Mouse (Mus musculus): ENCODE data around the gene Prl3d1. TPM values are rescaled to one million over a fixed set of nuclear protein-coding genes. Genes with fewer than 3 reads are reported as not detected.
"Not testable (repeated sequence)": the region's sequence is repeated elsewhere in the genome, so short reads cannot be mapped to it uniquely, and the experiment has no call there.

Prl3d1 gene
- polyA plus RNA-seq (2015; fragmentation: Nextera tagmentation; extraction: Ambion mirVana) = not detected in 2 replicates

DNA sequence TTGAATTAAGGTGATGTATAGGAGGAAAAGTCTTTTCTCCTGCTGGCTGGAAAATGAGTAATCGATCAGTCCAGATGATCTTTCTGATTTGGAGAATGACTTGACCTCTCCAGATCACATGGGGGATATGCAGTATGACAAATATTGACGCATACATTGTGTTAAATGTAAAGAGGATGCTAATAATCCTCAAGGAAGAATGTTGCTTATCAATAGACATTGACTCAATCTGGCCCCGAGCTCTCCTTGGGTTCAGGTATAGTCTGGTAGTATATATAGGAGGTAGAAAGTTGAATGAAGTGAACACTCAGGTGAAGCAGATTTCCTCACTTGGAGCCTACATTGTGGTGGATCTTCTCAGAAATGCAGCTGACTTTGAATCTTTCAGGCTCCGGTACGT, at the start of gene Prl3d1:
Gene Prl3d1, plus strand, starts transcription at position 301 of the 400 bp plus-strand sequence.
- H3K4me1 ChIP-seq (ENCODE audit: control insufficient read depth, insufficient read depth, low read length); H3K4me2 ChIP-seq (ENCODE audit: low read depth, low read length); H3K9me3 ChIP-seq (replicated peaks; ENCODE audit: control insufficient read depth, low read length); H3K27ac ChIP-seq (ENCODE audit: low read length); H3K9ac ChIP-seq (ENCODE audit: low read length); H3K27me3 ChIP-seq (ENCODE audit: control insufficient read depth, insufficient read depth, low read length); ATAC-seq (ENCODE audit: insufficient read depth, low FRiP score); H3K36me3 ChIP-seq (ENCODE audit: control insufficient read depth, insufficient read depth, low read length); H3K4me3 ChIP-seq (replicated peaks; ENCODE audit: low read length): not testable (repeated sequence)
- WGBS = 88% methylated on average over 5 of the region's 5 CpGs

DNA sequence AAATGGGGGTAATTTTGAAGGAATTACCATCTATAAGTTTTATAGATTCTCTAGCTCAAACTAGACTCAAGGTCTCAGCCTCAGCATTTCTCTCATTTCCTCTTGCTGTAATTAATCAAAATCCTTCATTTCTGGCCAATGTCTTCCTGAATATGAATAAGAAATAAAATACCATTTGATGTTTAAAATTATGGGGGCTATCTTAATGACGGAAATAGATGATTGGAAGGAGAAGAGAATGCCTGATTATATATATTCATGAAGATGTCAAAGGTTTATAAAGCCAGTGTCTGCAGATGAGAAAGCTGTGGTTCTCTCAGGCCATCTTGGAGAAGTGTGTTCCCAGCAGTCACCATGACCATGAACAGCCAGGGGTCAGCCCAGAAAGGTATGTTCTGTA, 36.7 kb upstream of the Prl3d1 start, which contains the start of gene Prl:
Gene Prl, plus strand, starts transcription at position 301 of the 400 bp plus-strand sequence.
- no peak within 1 kb of the TSS for H3K4me2 ChIP-seq (ENCODE audit: low read depth, low read length)
- ATAC-seq (ENCODE audit: insufficient read depth, low FRiP score) = no peak
- H3K36me3 ChIP-seq (ENCODE audit: control insufficient read depth, insufficient read depth, low read length) = no peaks in the 10 kb centered on the region
- H3K9ac ChIP-seq (ENCODE audit: low read length) = no peak within 1 kb of the TSS
- H3K27me3 ChIP-seq (ENCODE audit: control insufficient read depth, insufficient read depth, low read length) = no peaks in the 10 kb centered on the region
- 96% methylated on average over 1 of the region's 1 CpGs for WGBS
- H3K9me3 ChIP-seq (replicated peaks; ENCODE audit: control insufficient read depth, low read length) = no peaks in the 10 kb centered on the region
- H3K4me3 ChIP-seq (replicated peaks; ENCODE audit: low read length) = no peak within 1 kb of the TSS
- H3K27ac ChIP-seq (ENCODE audit: low read length) = no peak within 1 kb of the TSS
- no peaks in the 10 kb centered on the region for H3K4me1 ChIP-seq (ENCODE audit: control insufficient read depth, insufficient read depth, low read length)

DNA sequence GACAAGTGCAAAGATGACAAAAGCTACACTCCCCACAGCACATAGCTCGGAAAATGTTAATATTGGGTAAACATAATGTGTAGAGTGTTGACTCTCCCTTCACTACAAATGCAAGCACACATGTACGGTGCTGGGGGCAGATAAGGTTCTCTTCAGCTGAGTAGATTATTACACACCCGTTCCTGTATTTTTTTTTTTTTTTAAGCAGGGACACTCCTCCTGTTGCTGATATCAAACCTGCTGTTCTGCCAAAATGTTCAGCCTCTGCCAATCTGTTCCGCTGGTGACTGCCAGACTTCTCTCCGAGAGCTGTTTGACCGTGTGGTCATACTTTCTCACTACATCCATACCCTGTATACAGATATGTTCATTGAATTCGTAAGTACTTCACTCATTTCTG, 34.8 kb upstream of the Prl3d1 start:
- WGBS = 72% methylated on average over 7 of the region's 7 CpGs
- ATAC-seq (ENCODE audit: insufficient read depth, low FRiP score) = no peak
- no peaks in the 10 kb centered on the region for H3K36me3 ChIP-seq (ENCODE audit: control insufficient read depth, insufficient read depth, low read length)
- H3K9me3 ChIP-seq (replicated peaks; ENCODE audit: control insufficient read depth, low read length) = no peaks in the 10 kb centered on the region
- H3K4me2 ChIP-seq (ENCODE audit: low read depth, low read length) = no peak overlapping the region
- H3K4me3 ChIP-seq (replicated peaks; ENCODE audit: low read length) = no peak overlapping the region
- no peak overlapping the region for H3K9ac ChIP-seq (ENCODE audit: low read length)
- H3K27ac ChIP-seq (ENCODE audit: low read length) = no peak overlapping the region
- no peaks in the 10 kb centered on the region for H3K27me3 ChIP-seq (ENCODE audit: control insufficient read depth, insufficient read depth, low read length)
- no peaks in the 10 kb centered on the region for H3K4me1 ChIP-seq (ENCODE audit: control insufficient read depth, insufficient read depth, low read length)

DNA sequence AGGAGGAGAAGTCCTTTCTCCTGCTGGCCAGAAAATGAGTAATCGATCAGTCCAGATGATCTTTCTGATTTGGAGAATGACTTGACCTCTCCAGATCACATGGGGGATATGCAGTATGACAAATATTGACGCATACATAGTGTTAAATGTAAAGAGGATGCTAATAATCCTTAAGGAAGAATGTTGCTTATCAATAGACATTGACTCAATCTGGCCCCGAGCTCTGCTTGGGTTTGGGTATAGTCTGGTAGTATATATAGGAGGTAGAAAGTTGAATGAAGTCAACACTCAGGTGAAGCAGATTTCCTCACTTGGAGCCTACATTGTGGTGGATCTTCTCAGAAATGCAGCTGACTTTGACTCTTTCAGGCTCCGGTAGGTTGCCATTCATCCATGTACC, 27.4 kb downstream of the Prl3d1 start, which contains the start of gene Prl3d2:
Gene Prl3d2, plus strand, starts transcription at position 301 of the 400 bp plus-strand sequence.
- not testable (repeated sequence) for H3K9ac ChIP-seq (ENCODE audit: low read length); H3K27ac ChIP-seq (ENCODE audit: low read length); H3K4me2 ChIP-seq (ENCODE audit: low read depth, low read length); H3K4me1 ChIP-seq (ENCODE audit: control insufficient read depth, insufficient read depth, low read length); H3K4me3 ChIP-seq (replicated peaks; ENCODE audit: low read length); H3K9me3 ChIP-seq (replicated peaks; ENCODE audit: control insufficient read depth, low read length); ATAC-seq (ENCODE audit: insufficient read depth, low FRiP score); H3K27me3 ChIP-seq (ENCODE audit: control insufficient read depth, insufficient read depth, low read length); H3K36me3 ChIP-seq (ENCODE audit: control insufficient read depth, insufficient read depth, low read length)
- 91% methylated on average over 3 of the region's 4 CpGs for WGBS

DNA sequence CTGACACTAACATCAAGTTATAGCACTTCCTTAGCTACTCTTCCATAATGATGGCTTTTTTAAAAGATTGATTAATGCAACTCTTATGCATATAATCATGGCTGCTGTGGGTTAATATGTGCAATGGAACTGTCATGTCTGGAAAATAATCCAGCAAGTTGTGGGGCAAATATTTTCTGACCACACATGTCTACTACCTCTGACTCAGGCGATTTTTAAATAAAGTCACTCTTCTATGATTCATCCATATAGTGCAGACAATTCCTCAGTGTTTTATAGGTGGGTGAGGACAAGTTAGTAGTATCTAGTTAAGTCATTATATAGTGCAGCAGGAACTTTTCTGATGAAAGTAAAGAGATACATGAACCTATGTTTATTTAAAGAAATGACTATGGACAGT, 54.3 kb downstream of the Prl3d1 start:
- H3K27me3 ChIP-seq (ENCODE audit: control insufficient read depth, insufficient read depth, low read length) = no peaks in the 10 kb centered on the region
- no peaks in the 10 kb centered on the region for H3K36me3 ChIP-seq (ENCODE audit: control insufficient read depth, insufficient read depth, low read length)
- H3K27ac ChIP-seq (ENCODE audit: low read length) = no peak overlapping the region
- no peak overlapping the region for H3K4me3 ChIP-seq (replicated peaks; ENCODE audit: low read length)
- no peak overlapping the region for H3K4me2 ChIP-seq (ENCODE audit: low read depth, low read length)
- H3K4me1 ChIP-seq (ENCODE audit: control insufficient read depth, insufficient read depth, low read length) = no peaks in the 10 kb centered on the region
- no peak for ATAC-seq (ENCODE audit: insufficient read depth, low FRiP score)
- no peaks in the 10 kb centered on the region for H3K9me3 ChIP-seq (replicated peaks; ENCODE audit: control insufficient read depth, low read length)
- WGBS = 57% methylated on average over 1 of the region's 1 CpGs
- H3K9ac ChIP-seq (ENCODE audit: low read length) = no peak overlapping the region

Other genes with a start within 250 kb of the Prl3d1 start
- not detected in 2 replicates for gene Prl, start 36.6 kb upstream of the Prl3d1 start, polyA plus RNA-seq (2015; fragmentation: Nextera tagmentation; extraction: Ambion mirVana)
- not detected in 2 replicates for gene Prl3d2, start 27.5 kb downstream of the Prl3d1 start, polyA plus RNA-seq (2015; fragmentation: Nextera tagmentation; extraction: Ambion mirVana)
- not detected in 2 replicates for gene Prl3d3, start 62.6 kb downstream of the Prl3d1 start, polyA plus RNA-seq (2015; fragmentation: Nextera tagmentation; extraction: Ambion mirVana)
- not detected in 2 replicates for gene Prl3c1, start 102.5 kb downstream of the Prl3d1 start, polyA plus RNA-seq (2015; fragmentation: Nextera tagmentation; extraction: Ambion mirVana)
- gene Prl3b1, start 147.7 kb downstream of the Prl3d1 start, polyA plus RNA-seq (2015; fragmentation: Nextera tagmentation; extraction: Ambion mirVana) = not detected in 2 replicates
- gene Prl3a1, start 165.2 kb downstream of the Prl3d1 start, polyA plus RNA-seq (2015; fragmentation: Nextera tagmentation; extraction: Ambion mirVana) = not detected in 2 replicates
- gene Prl6a1, start 218.4 kb downstream of the Prl3d1 start, polyA plus RNA-seq (2015; fragmentation: Nextera tagmentation; extraction: Ambion mirVana) = not detected in 2 replicates

All from stomach, embryonic 16.5 days (tissue).